Mouse (Mus musculus): ENCODE results near the gene Rnase10.

DNA sequence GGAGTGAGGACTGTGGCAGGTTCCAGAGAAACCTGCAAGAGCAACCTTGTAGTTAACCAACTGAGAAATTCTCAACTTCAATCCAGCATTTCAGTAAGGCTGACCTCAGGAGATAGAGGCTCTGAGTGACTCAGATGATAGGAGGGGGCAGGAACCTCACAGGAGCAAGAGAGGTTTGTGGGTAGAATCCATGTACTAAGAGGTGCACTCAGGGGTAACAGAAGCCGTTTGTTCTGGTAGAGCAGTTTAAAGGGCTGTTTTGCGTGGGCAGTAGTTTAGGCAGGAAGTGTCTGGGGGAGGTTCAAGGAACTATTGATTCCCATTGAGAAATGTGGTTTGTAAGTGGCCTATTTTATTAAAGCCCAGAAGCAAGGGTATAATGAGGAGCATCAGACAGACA is 26.3 kb upstream of the Rnase10 start:
- no peak for TF ChIP-seq POLR2A (IDR thresholded peaks at IDR 0.05; ENCODE audit: low read depth, low read length)
- TF ChIP-seq CTCF (conservative IDR thresholded peaks at IDR 0.05 in 1 of 2, IDR thresholded peaks at IDR 0.05 in 1 of 2; ENCODE audit: low read depth in 2 of 2, low read length in 2 of 2): no peak
- TF ChIP-seq SMC3 (IDR thresholded peaks at IDR 0.05; ENCODE audit: low read depth, low read length): no peak
- no peak for TF ChIP-seq ZKSCAN1 (IDR thresholded peaks at IDR 0.05; ENCODE audit: borderline replicate concordance, low read depth, low read length)
- TF ChIP-seq NRF1 (IDR thresholded peaks at IDR 0.05; ENCODE audit: low read depth, low read length): no peak
- no peak for TF ChIP-seq MEF2A (IDR thresholded peaks at IDR 0.05; ENCODE audit: borderline replicate concordance, low read depth, low read length)
- no peak for TF ChIP-seq HCFC1 (IDR thresholded peaks at IDR 0.05; ENCODE audit: low read depth, low read length)
- TF ChIP-seq USF1 (IDR thresholded peaks at IDR 0.05; ENCODE audit: low read depth, low read length): no peak
- no peak for TF ChIP-seq ELF1 (IDR thresholded peaks at IDR 0.05; ENCODE audit: low read depth, low read length)
- no peak for TF ChIP-seq TBP (conservative IDR thresholded peaks at IDR 0.05; ENCODE audit: low read depth, low read length)
- no peak for TF ChIP-seq MAX (IDR thresholded peaks at IDR 0.05; ENCODE audit: low read length)
- TF ChIP-seq TCF12 (IDR thresholded peaks at IDR 0.05; ENCODE audit: low read depth, low read length): no peak
